Mouse (Mus musculus): ENCODE results near the gene Krtap31-1.
"Not testable (repeated sequence)": the region's sequence is repeated elsewhere in the genome, so short reads cannot be mapped to it uniquely, and the experiment has no call there.

DNA sequence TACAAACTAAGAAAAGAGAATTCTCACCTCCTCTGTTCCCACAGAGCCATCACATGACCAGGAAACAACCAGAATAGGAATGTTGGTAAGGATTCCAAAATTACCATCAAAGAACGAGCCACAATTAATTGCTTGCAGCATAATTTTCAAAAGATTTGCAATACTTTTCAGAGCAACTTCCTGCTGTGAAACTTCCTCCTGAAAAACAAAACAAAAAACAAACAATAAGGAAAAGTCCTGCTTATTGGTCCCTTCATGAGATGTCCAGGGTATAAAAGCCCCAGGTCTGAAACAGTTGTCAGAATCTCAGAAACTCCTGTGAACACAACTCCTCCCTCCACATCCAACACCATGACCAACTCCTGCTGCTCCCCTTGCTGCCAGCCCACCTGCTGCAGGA lies 34.6 kb upstream of the Krtap31-1 start, which contains the start of gene Krtap9-1:
- not testable (repeated sequence) for TF ChIP-seq CTCF (conservative IDR thresholded peaks at IDR 0.05; ENCODE audit: low read length); POU5F1 (IDR thresholded peaks at IDR 0.05; ENCODE audit: borderline replicate concordance, low read length); NANOG (IDR thresholded peaks at IDR 0.05; ENCODE audit: borderline replicate concordance, low read length)

All from E14TG2a.4 (cell line).